Mouse (Mus musculus) embryonic facial prominence, embryonic 12.5 days (tissue): ENCODE measurements around the gene Olfr1393. TPM values are rescaled to one million over a fixed set of nuclear protein-coding genes. Genes with fewer than 3 reads are reported as not detected.

Experiments
- ATAC-seq: fragments of 200-750 bp; cut with Nextera tagmentation; 2 replicates; pipeline ENCODE4 v1.8.0; 2017; ENCODE audit not compliant: insufficient number of reproducible peaks, insufficient read depth, low FRiP score, low TSS enrichment
- H3K27ac ChIP-seq: fragments of 300-500 bp; sonication (generic); 2 replicates; pipeline ENCODE4 v1.5.1; 2016; ENCODE audit warnings: mild to moderate bottlenecking
- H3K27me3 ChIP-seq: fragments of 300-500 bp; sonication (generic); 2 replicates; pipeline ENCODE4 v1.6.1; 2016; ENCODE audit warnings: mild to moderate bottlenecking, moderate library complexity
- H3K36me3 ChIP-seq: fragments of 300-500 bp; sonication (generic); 2 replicates; pipeline ENCODE4 v1.6.1; 2016; ENCODE audit warnings: mild to moderate bottlenecking
- H3K4me1 ChIP-seq: fragments of 300-500 bp; sonication (generic); 2 replicates; pipeline ENCODE4 v1.6.1; 2016
- H3K4me2 ChIP-seq: fragments of 300-500 bp; sonication (generic); replicated peaks from 2 replicates; pipeline ENCODE4 v1.6.1; 2016; ENCODE audit warnings: mild to moderate bottlenecking, moderate library complexity
- H3K4me3 ChIP-seq: fragments of 300-500 bp; sonication (generic); 2 replicates; pipeline ENCODE4 v1.5.1; 2016; ENCODE audit warnings: mild to moderate bottlenecking
- H3K9ac ChIP-seq: fragments of 300-500 bp; sonication (generic); 2 replicates; pipeline ENCODE4 v1.6.1; 2016; ENCODE audit warnings: mild to moderate bottlenecking, moderate library complexity
- H3K9me3 ChIP-seq: fragments of 300-500 bp; sonication (generic); 2 replicates; pipeline ENCODE4 v1.6.1; 2016; ENCODE audit warnings: mild to moderate bottlenecking, moderate library complexity
- WGBS: fragments of 180-500 bp; shearing (Covaris S2); methylation state at CpG from one replicate; pipeline ENCODE4 v1.1.7; 2016; 5-methylcytosine and 5-hydroxymethylcytosine counted together
- polyA plus RNA-seq: library from polyadenylated mRNA; unstranded; fragments of >200 nt; fragmentation: Nextera tagmentation; extraction: Ambion mirVana; gene quantifications from 2 replicates; pipeline ENCODE4 v1.2.1, GENCODE M21; 2016

Olfr1393 gene
- polyA plus RNA-seq, 1 experiment from 2014 or later, result 0.08 TPM

DNA sequence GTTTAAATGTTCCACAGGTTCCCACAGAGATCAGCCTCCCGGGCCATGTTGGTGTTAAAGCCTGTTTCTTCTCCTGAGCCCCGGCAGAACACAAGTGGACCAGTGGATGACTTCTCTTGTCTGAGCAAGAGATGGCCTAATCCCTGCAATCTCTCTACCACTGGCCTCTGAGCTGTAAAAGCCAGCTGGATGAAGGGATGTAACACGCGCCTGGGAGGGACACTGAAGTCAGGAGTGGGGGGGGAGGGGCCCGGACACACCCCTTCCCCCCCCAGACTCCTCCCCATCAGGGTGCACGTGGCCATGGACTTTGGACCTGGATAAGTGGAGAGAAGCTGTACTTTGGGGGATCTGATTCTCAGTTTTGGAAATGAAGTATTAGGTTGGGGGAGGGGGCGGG lies 32.9 kb upstream of the Olfr1393 start:
- H3K27ac ChIP-seq, result peak overlapping the region; percentile 93
- H3K4me2 ChIP-seq, result peak overlapping the region; percentile 61
- 14% methylated on average over 7 of the region's 7 CpGs for WGBS
- H3K9me3 ChIP-seq, result no peaks in the 10 kb centered on the region
- no peaks in the 10 kb centered on the region for H3K36me3 ChIP-seq
- H3K4me3 ChIP-seq, result peak overlapping the region; percentile 43; the same call in 1 of the 2 replicates
- no peak overlapping the region for H3K9ac ChIP-seq
- peaks cover 32% of the 10 kb centered on the region for H3K4me1 ChIP-seq
- no peak for ATAC-seq
- no peaks in the 10 kb centered on the region for H3K27me3 ChIP-seq

DNA sequence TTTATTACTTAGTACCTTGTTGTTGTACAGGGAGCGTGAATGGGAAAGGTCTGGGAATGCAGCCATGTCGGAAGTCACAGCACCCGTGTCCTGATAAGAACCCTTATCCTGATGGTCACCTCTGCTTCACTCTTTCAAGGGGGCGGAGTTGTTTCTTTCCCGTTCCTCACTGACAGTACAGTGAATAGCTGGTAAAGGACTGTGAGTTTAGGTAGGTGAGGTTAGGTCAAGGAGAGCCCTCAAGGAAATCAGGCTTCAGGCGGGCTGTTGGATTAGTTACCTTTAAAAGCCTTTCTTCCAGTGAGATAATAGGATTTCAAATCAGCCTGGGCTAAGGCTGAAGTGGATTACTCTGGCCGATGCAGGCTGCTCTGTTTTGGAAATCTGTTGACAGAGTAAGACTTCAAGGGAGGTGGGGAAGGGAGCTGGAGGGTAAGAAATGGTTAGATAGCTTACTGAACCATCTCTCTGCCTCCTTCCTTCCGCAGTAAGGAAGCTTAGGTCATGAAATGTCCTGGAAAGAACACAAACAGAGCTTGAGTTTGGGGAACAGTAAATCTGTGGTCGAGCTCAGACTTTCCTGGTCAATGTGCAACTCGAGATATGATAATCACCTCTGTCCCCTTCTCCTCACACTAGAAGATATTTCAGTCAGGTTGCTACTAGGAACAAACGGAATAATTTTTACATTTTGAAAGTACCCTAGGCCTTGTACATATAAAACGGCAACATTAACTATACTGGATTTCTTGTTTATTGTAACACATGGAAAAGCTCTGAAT lies 32.3 kb upstream of the Olfr1393 start:
- Histone ChIP-seq H3K4me3 (peak overlapping the region; percentile 43; the same call in 1 of the 2 replicates), H3K9ac (no peak overlapping the region), H3K27ac (peak overlapping the region; percentile 54; the same call in 1 of the 2 replicates), H3K4me2 (peak overlapping the region; percentile 61), H3K9me3 (no peaks in the 10 kb centered on the region), H3K36me3 (no peaks in the 10 kb centered on the region), H3K27me3 (no peaks in the 10 kb centered on the region), H3K4me1 (peaks cover 32% of the 10 kb centered on the region)
- WGBS, result 24% methylated on average over 12 of the region's 12 CpGs
- ATAC-seq, result no peak

DNA sequence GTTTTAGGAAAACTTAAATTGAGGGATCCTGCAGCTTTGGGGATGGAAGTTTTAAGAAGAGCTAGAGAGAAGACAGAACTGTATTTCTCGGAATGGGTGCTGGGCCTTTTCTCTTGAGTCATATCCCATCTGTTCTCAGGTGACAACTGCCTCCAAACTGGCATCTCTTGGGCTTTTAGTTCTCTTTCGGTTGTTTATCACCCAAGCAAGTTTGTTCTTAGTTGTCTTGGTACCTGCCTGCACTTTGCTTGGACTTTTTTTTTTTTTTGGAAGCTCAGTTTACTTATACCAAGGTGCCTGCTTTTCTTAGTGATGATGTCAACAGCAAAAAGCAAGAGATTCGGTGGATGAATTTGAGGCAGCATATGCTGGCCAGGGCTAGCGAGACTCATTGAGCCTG lies 31.6 kb upstream of the Olfr1393 start:
- Histone ChIP-seq H3K4me2 (no peak overlapping the region), H3K27me3 (no peaks in the 10 kb centered on the region), H3K4me1 (peaks cover 39% of the 10 kb centered on the region), H3K4me3 (no peak overlapping the region), H3K36me3 (no peaks in the 10 kb centered on the region), H3K9ac (no peak overlapping the region), H3K27ac (no peak overlapping the region), H3K9me3 (no peaks in the 10 kb centered on the region)
- WGBS, result 79% methylated on average over 4 of the region's 4 CpGs
- no peak for ATAC-seq

DNA sequence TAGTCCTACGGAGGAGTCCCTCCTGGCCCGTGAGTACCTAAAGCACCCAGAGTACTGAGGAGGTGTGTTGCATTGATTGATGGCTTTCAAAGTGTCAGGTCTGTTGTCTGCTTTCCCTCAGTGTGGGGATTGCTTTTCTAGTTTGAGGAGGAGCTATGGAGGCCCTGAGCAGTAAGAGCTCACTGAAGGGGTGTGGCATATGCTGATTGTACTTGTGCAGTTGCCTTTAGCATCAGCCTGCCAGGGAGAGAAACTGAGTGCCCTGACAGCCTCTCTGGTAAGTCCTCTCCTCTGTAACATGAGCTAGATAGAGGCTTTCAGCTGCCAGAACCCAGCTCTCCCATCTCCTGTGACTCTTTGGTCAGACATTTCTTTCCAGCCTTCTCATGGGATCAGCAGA lies 30.8 kb upstream of the Olfr1393 start:
- H3K36me3 ChIP-seq, result no peaks in the 10 kb centered on the region; the same call in 1 of the 2 replicates
- no peak overlapping the region for H3K27ac ChIP-seq
- H3K9me3 ChIP-seq, result no peaks in the 10 kb centered on the region
- 66% methylated on average over 2 of the region's 2 CpGs for WGBS
- no peak overlapping the region for H3K4me3 ChIP-seq
- ATAC-seq, result no peak
- H3K4me2 ChIP-seq, result no peak overlapping the region
- no peaks in the 10 kb centered on the region for H3K27me3 ChIP-seq
- H3K4me1 ChIP-seq, result peaks cover 42% of the 10 kb centered on the region
- no peak overlapping the region for H3K9ac ChIP-seq

DNA sequence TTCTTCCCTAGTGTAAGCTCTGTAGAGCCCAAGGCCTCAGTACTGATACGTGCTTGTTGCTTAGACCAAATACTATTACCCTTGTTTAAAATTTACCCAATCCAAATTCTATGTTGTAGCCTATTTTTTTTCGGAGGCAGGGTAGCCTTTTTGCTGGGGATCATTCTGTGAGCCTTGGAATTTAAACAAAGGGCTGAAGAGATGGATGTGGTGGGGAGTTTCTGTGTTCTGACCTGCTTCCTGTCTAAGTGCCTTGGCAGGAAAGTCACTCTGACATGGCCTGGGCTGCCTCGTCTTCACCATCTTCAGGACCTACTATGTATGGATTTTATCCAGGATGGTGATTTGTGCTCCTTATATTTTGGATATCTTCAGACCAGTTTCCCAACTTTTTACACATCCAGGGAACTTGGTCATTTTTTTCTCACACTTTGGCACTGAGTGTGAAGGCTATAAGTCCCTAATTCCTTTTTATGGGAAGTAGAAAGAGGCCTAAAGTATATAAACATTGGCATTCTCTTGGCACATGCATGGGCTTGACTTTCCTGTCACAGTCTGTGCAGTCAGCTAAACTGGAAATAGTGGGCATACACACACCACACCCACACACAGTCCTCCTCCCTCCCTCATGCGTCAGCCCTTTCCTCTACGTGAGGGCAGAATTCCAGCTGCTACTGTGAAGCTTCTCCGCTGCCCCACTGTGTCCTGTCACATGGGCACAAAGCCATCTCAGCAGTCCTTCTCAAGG lies 29.7 kb upstream of the Olfr1393 start:
- no peaks in the 10 kb centered on the region for H3K27me3 ChIP-seq
- H3K4me1 ChIP-seq, result peaks cover 39% of the 10 kb centered on the region
- peaks cover 6% of the 10 kb centered on the region; the same call in 1 of the 2 replicates for H3K36me3 ChIP-seq
- H3K9me3 ChIP-seq, result no peaks in the 10 kb centered on the region
- no peak overlapping the region for H3K4me3 ChIP-seq
- H3K4me2 ChIP-seq, result no peak overlapping the region
- WGBS, result 57% methylated on average over 6 of the region's 6 CpGs
- no peak overlapping the region for H3K9ac ChIP-seq
- ATAC-seq, result no peak
- H3K27ac ChIP-seq, result no peak overlapping the region

DNA sequence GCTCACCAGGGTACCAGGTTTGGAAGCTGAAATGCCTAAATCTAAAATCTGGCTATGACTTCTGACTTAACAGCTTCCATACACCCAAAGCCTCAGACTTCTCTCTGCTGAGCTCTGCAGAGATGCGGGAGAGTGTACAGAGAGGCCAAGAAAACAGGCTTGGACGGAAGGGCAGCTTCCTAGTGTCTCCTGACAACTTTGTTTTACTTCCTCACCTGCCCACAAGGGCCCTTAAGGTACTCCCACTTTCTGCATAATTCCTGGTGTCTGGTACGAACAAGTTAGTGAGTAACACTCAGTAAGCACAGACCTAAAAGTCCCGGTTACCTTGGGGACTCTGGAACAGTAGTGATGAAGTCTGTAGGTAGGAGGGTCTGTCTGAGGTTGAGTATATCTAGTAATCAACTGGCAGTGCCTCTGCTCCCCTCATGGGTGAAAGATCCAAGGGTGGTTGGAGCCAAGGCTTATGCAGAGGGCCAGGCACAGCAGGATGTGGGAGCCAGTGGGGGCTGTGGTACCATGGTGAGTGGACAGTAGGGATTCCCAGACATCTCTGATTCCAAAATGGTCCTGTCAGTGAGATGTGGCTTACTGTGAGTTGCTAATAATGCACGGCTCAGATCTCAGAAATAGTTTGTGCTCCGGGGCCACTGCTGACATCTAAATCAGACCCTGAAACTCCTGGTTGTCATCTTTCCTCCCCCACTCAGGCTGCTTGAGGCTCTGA lies 29.0 kb upstream of the Olfr1393 start:
- no peak for ATAC-seq
- WGBS, result 70% methylated on average over 6 of the region's 6 CpGs
- Histone ChIP-seq H3K9me3 (no peaks in the 10 kb centered on the region), H3K4me2 (peak overlapping the region; percentile 79; the same call in 1 of the 2 replicates), H3K27ac (no peak overlapping the region), H3K4me1 (peaks cover 39% of the 10 kb centered on the region), H3K9ac (no peak overlapping the region), H3K27me3 (no peaks in the 10 kb centered on the region), H3K4me3 (no peak overlapping the region), H3K36me3 (peaks cover 14% of the 10 kb centered on the region; the same call in 1 of the 2 replicates)

DNA sequence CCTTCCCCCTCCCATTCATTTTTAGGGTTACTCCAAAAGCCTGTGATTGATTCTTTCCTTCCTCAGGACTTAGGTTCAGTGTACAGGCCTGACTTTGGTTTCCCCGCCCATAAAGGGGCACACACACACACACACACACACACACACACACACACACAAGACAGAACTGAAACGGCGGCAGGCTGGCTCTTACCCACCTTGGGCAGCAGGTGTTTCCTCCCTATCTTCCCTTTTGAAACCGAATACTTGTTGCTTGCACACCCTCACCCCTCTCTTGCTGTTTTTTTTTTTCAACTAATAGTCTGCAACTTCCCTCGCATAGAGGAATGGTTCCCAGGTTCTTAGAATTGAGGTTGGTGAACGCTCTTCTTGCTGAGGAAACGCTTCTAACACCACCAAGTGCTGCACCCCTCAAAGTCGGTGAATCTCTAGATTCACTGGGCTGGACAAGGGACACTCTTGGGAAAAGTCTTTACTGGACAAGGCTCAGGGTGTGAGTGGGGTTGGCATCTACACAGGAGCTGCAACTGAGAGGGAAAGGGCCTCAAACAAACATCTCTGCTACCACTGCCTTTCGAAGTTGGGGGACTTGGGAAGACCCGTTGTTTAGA lies 28.2 kb upstream of the Olfr1393 start:
- Histone ChIP-seq H3K9ac (peak overlapping the region; percentile 89), H3K4me2 (peak overlapping the region; percentile 79), H3K27ac (peak overlapping the region; percentile 88), H3K36me3 (peaks cover 22% of the 10 kb centered on the region), H3K9me3 (no peaks in the 10 kb centered on the region), H3K4me1 (peaks cover 35% of the 10 kb centered on the region), H3K27me3 (no peaks in the 10 kb centered on the region), H3K4me3 (peak overlapping the region; percentile 71)
- no peak for ATAC-seq
- WGBS, result 24% methylated on average over 10 of the region's 10 CpGs

DNA sequence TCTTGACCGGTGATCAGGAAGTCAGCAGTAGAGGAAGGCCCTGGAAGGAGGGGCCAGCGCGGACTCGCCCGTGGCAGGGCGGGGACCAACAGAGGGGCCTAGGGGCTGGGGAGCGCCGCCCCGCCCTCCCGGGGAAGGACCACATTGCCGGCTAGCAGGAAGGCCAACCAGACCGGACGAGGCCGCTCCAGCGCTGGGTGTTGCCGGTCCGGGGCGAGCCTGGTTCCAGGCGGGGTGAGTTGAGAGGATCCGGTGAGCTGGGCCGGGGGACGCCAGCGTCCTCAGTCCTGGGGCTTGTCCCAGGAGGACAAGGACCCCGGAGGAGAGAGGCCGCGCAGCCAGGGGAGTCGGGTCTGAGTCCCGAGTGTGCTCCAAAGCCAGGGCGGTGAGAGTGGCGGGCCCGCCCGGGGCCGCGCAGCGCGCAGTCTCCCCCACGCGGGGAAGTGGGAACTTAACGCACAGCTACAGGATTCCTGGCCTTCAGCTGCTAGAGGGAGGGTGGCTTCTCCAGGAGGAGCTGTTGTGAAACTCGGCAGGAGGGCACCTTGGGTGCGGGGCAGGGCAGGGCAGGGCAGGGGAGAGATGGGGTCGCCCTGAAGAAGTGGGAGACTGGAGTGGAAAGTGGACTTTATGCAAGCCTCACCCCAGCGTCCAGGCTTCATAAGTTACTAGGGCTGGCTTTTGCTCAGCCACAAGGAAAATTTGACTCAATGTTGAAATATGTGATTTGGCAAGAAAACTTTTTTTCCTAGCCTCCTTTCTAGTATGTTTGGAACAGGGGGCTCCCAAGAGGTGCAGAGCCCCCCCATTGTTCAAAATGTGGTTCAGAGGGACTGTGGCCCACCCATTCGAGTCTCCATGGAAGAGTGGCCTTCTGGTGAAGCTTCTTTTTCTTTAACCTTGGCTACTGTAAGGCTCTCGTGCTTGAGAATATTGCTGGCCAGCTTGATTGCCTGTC lies 27.4 kb upstream of the Olfr1393 start:
- H3K4me1 ChIP-seq, result peaks cover 27% of the 10 kb centered on the region
- H3K4me3 ChIP-seq, result peak overlapping the region; percentile 71
- H3K27ac ChIP-seq, result peak overlapping the region; percentile 88
- peak overlapping the region; percentile 89 for H3K9ac ChIP-seq
- ATAC-seq, result peak; percentile 93
- H3K4me2 ChIP-seq, result peak overlapping the region; percentile 79
- 3% methylated on average over 43 of the region's 45 CpGs for WGBS
- peaks cover 24% of the 10 kb centered on the region for H3K36me3 ChIP-seq
- H3K9me3 ChIP-seq, result no peaks in the 10 kb centered on the region
- no peaks in the 10 kb centered on the region for H3K27me3 ChIP-seq

DNA sequence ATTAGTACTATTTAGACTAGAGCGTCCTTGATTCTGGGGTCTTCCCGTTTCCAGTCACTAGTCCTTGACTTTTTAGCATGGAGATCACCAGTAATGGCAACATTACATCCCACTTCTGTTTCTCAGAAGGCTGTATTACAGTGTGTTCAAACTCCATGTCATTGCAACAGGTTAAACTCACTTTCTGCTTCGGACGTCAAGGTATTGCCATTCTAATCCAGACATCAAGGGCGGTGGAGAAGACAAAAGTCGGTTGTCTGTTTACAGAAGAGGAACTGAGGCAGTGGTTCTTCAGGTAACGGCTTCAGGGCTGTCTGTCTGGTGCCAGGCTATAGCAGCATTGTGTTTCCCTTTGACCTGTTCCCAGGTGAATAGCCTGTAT lies 26.7 kb upstream of the Olfr1393 start:
- H3K9me3 ChIP-seq, result no peaks in the 10 kb centered on the region
- no peaks in the 10 kb centered on the region for H3K27me3 ChIP-seq
- peaks cover 24% of the 10 kb centered on the region for H3K36me3 ChIP-seq
- H3K4me2 ChIP-seq, result peak overlapping the region; percentile 79
- ATAC-seq, result no peak
- peak overlapping the region; percentile 71 for H3K4me3 ChIP-seq
- peaks cover 24% of the 10 kb centered on the region; the same call in 1 of the 2 replicates for H3K4me1 ChIP-seq
- 70% methylated on average over 7 of the region's 7 CpGs for WGBS
- peak overlapping the region; percentile 89 for H3K9ac ChIP-seq
- no peak overlapping the region; the same call in 1 of the 2 replicates for H3K27ac ChIP-seq

DNA sequence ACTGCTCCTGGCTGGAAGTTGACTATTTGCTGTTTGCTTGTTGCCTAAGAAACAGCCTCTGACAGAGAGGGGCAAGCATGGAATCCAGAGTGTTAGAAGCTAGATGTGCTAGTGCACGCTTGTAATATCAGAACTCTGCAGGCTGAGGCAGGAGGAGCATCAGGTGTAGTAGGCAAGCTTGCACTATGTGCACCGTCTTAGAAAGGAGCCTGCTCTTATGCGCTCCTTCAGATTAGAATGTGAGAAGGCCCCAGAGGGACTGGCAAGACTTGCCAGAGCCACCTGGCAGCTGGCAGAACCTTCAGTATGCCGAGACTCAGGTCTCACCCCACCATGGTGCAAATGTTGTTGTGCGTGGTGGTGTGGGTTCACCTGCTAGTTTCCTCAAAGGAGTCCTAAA lies 26.1 kb upstream of the Olfr1393 start:
- Histone ChIP-seq H3K27ac (no peak overlapping the region), H3K9ac (no peak overlapping the region), H3K27me3 (no peaks in the 10 kb centered on the region), H3K4me3 (no peak overlapping the region), H3K4me1 (peaks cover 24% of the 10 kb centered on the region; the same call in 1 of the 2 replicates), H3K4me2 (peak overlapping the region; percentile 79), H3K36me3 (peaks cover 29% of the 10 kb centered on the region), H3K9me3 (no peaks in the 10 kb centered on the region)
- WGBS, result 92% methylated on average over 5 of the region's 5 CpGs
- ATAC-seq, result no peak
